Mouse (Mus musculus) heart, embryonic 16.5 days (tissue): Measurements from ENCODE around the gene Neurog2. TPM values are rescaled to one million over a fixed set of nuclear protein-coding genes. Genes with fewer than 3 reads are reported as not detected.

Source experiments
- ATAC-seq: fragments of 200-750 bp; cut with Nextera tagmentation; replicated peaks from 2 replicates; pipeline ENCODE4 v1.8.0; 2017; ENCODE audit warnings: moderate number of reproducible peaks; ENCODE audit not compliant: insufficient read depth, low FRiP score; ENCODE audit errors: extremely low read depth
- H3K27ac ChIP-seq: fragments of 300-500 bp; sonication (generic); 2 replicates; pipeline ENCODE4 v1.5.1; 2014; ENCODE audit warnings: mild to moderate bottlenecking, low read length, control low read depth, moderate library complexity
- H3K27me3 ChIP-seq: fragments of 300-500 bp; sonication (generic); 2 replicates; pipeline ENCODE4 v1.6.1; 2014; ENCODE audit warnings: low read length, mixed read lengths; ENCODE audit not compliant: control insufficient read depth, insufficient read depth
- H3K36me3 ChIP-seq: fragments of 300-500 bp; sonication (generic); 2 replicates; pipeline ENCODE4 v1.6.1; 2014; ENCODE audit not compliant: control insufficient read depth, insufficient read depth
- H3K4me1 ChIP-seq: fragments of 300-500 bp; sonication (generic); 2 replicates; pipeline ENCODE4 v1.6.1; 2014; ENCODE audit warnings: low read length, mixed read lengths; ENCODE audit not compliant: control insufficient read depth, insufficient read depth
- H3K4me2 ChIP-seq: fragments of 300-500 bp; sonication (generic); 2 replicates; pipeline ENCODE4 v1.6.1; 2014; ENCODE audit warnings: low read depth, mild to moderate bottlenecking, control low read depth, low read length
- H3K4me3 ChIP-seq: fragments of 300-500 bp; sonication (generic); 2 replicates; pipeline ENCODE4 v1.5.1; 2014; ENCODE audit warnings: mild to moderate bottlenecking, control low read depth, low read length
- H3K9ac ChIP-seq: fragments of 300-500 bp; sonication (generic); 2 replicates; pipeline ENCODE4 v1.6.1; 2014; ENCODE audit warnings: low read length, control low read depth
- H3K9me3 ChIP-seq: fragments of 300-500 bp; sonication (generic); replicated peaks from 2 replicates; pipeline ENCODE4 v1.6.1; 2016; ENCODE audit warnings: low read length; ENCODE audit not compliant: control insufficient read depth
- WGBS: fragments of 180-500 bp; shearing (Covaris S2); extraction: QIAGEN DNeasy Blood & Tissue Kit; methylation state at CpG from one replicate; pipeline ENCODE4 v1.1.7; 2014; 5-methylcytosine and 5-hydroxymethylcytosine counted together
- polyA plus RNA-seq: library from polyadenylated mRNA; unstranded; fragments of >200 nt; fragmentation: Nextera tagmentation; extraction: Ambion mirVana; gene quantifications from 2 replicates; pipeline ENCODE4 v1.2.1, GENCODE M21; 2015

Gene Neurog2
- polyA plus RNA-seq, 1 experiment from 2014 or later: not detected

GRCm38 (mm10) chr3:127628311-127629184 is 4.4 kb upstream of the Neurog2 start:
- 4% methylated on average over 37 of the region's 37 CpGs for WGBS
- Histone ChIP-seq H3K27me3 (peaks cover 81% of the 10 kb centered on the region), H3K4me2 (no peak overlapping the region), H3K27ac (no peak overlapping the region), H3K36me3 (no peaks in the 10 kb centered on the region), H3K4me3 (no peak overlapping the region), H3K9me3 (no peaks in the 10 kb centered on the region), H3K4me1 (peaks cover 18% of the 10 kb centered on the region), H3K9ac (no peak overlapping the region)
- no peak for ATAC-seq

- no peak overlapping the region for H3K9ac ChIP-seq
- no peak overlapping the region for H3K4me2 ChIP-seq
- H3K27ac ChIP-seq: no peak overlapping the region
- H3K4me3 ChIP-seq: no peak overlapping the region
- peaks cover 26% of the 10 kb centered on the region for H3K4me1 ChIP-seq
- ATAC-seq: no peak
- WGBS: 7% methylated on average over 1 of the region's 1 CpGs
- H3K9me3 ChIP-seq: no peaks in the 10 kb centered on the region
- H3K27me3 ChIP-seq: peaks cover 88% of the 10 kb centered on the region
- H3K36me3 ChIP-seq: no peaks in the 10 kb centered on the region
Observed at GRCm38 (mm10) chr3:127630190-127630589, 2.7 kb upstream of the Neurog2 start.

GRCm38 (mm10) chr3:127630735-127631372 is 2.1 kb upstream of the Neurog2 start:
- Histone ChIP-seq H3K9ac (no peak overlapping the region), H3K27me3 (peaks cover 85% of the 10 kb centered on the region), H3K27ac (no peak overlapping the region), H3K36me3 (no peaks in the 10 kb centered on the region), H3K4me2 (no peak overlapping the region), H3K4me1 (peaks cover 24% of the 10 kb centered on the region), H3K4me3 (no peak overlapping the region), H3K9me3 (no peaks in the 10 kb centered on the region)
- WGBS: 7% methylated on average over 17 of the region's 17 CpGs
- no peak for ATAC-seq

GRCm38 (mm10) chr3:127631582-127631981 is 1.4 kb upstream of the Neurog2 start:
- Histone ChIP-seq H3K27me3 (peaks cover 84% of the 10 kb centered on the region), H3K27ac (no peak overlapping the region), H3K4me1 (peaks cover 24% of the 10 kb centered on the region), H3K4me3 (no peak overlapping the region), H3K36me3 (no peaks in the 10 kb centered on the region), H3K4me2 (no peak overlapping the region), H3K9me3 (no peaks in the 10 kb centered on the region), H3K9ac (no peak overlapping the region)
- 2% methylated on average over 10 of the region's 10 CpGs for WGBS
- no peak for ATAC-seq

GRCm38 (mm10) chr3:127632531-127632930 is 404 bp upstream of the Neurog2 start:
- peak overlapping the region; percentile 51 for H3K4me3 ChIP-seq
- H3K9ac ChIP-seq: no peak overlapping the region
- peak overlapping the region; percentile 70 for H3K4me2 ChIP-seq
- no peak for ATAC-seq
- peaks cover 86% of the 10 kb centered on the region for H3K27me3 ChIP-seq
- peaks cover 24% of the 10 kb centered on the region for H3K4me1 ChIP-seq
- no peaks in the 10 kb centered on the region for H3K9me3 ChIP-seq
- 0% methylated on average over 30 of the region's 32 CpGs for WGBS
- no peaks in the 10 kb centered on the region for H3K36me3 ChIP-seq
- H3K27ac ChIP-seq: no peak overlapping the region

- no peaks in the 10 kb centered on the region for H3K9me3 ChIP-seq
- peaks cover 88% of the 10 kb centered on the region for H3K27me3 ChIP-seq
- no peak overlapping the region for H3K27ac ChIP-seq
- peak; percentile 85 for ATAC-seq
- H3K36me3 ChIP-seq: no peaks in the 10 kb centered on the region
- H3K4me3 ChIP-seq: peak overlapping the region; percentile 51
- whole genome bisulfite sequencing: under 1% methylated on average over 57 of the region's 58 CpGs
- H3K4me2 ChIP-seq: peak overlapping the region; percentile 70
- no peak overlapping the region for H3K9ac ChIP-seq
- H3K4me1 ChIP-seq: peaks cover 22% of the 10 kb centered on the region
Observed at GRCm38 (mm10) chr3:127634101-127634983, 1.4 kb downstream of the Neurog2 start.

GRCm38 (mm10) chr3:127634984-127635349 is 2.0 kb downstream of the Neurog2 start:
- Histone ChIP-seq H3K9ac (no peak overlapping the region), H3K27me3 (peaks cover 88% of the 10 kb centered on the region), H3K4me3 (no peak overlapping the region), H3K27ac (no peak overlapping the region), H3K4me1 (peaks cover 22% of the 10 kb centered on the region), H3K9me3 (no peaks in the 10 kb centered on the region), H3K36me3 (no peaks in the 10 kb centered on the region), H3K4me2 (no peak overlapping the region)
- WGBS: 8% methylated on average over 3 of the region's 3 CpGs
- no peak for ATAC-seq

GRCm38 (mm10) chr3:127639875-127640761 is 7.2 kb downstream of the Neurog2 start:
- Histone ChIP-seq H3K4me1 (peaks cover 8% of the 10 kb centered on the region; the same call in 1 of the 2 replicates), H3K36me3 (no peaks in the 10 kb centered on the region), H3K4me3 (peak overlapping the region; percentile 8; the same call in 1 of the 2 replicates), H3K9ac (no peak overlapping the region), H3K27ac (no peak overlapping the region), H3K9me3 (no peaks in the 10 kb centered on the region), H3K27me3 (peaks cover 82% of the 10 kb centered on the region), H3K4me2 (peak overlapping the region; percentile 47; the same call in 1 of the 2 replicates)
- 3% methylated on average over 36 of the region's 36 CpGs for WGBS
- no peak for ATAC-seq
